Mouse (Mus musculus) kidney, postnatal 25 days (tissue): ENCODE measurements around the gene Akip1.

ENCODE experiments used
- DNase-seq, 2 experiments: peaks; one replicate each; pipeline ENCODE4 v3.0.0; 2021; ENCODE audit warnings: mixed read lengths in 2 of 2

Akip1 gene

GRCm38 (mm10) chr7:109708961-109709382, 5.5 kb downstream of the Akip1 start:
- peak; percentile 54 to 74 for DNase-seq

- DNase-seq, result no peak
Observed at GRCm38 (mm10) chr7:109710069-109710468, 6.6 kb downstream of the Akip1 start.

- no peak for DNase-seq
Observed at GRCm38 (mm10) chr7:109712198-109712597, 8.7 kb downstream of the Akip1 start.

GRCm38 (mm10) chr7:109713434-109713982, 10.0 kb downstream of the Akip1 start:
- no peak for DNase-seq

DNA sequence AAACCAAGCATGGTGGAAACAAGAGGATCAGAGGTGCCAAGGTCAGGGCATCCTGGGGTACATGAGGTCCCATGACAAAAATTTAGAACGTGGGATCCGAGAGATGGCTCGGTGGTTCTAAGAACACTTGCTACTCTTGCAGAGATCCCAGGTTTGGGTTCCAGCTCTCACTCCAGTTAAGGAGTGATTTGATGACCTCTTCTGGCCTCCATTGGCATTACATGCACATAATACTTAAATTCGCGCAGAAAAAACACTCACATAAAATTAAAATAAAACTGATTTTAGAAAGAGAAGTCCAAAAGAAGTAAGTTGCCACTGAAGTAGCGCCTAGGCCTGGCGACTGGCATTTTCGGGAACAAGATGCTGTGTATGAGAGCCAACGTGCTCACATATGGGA, 15.8 kb downstream of the Akip1 start:
- DNase-seq, result peak in 1 of 2 experiments; percentile 70

DNA sequence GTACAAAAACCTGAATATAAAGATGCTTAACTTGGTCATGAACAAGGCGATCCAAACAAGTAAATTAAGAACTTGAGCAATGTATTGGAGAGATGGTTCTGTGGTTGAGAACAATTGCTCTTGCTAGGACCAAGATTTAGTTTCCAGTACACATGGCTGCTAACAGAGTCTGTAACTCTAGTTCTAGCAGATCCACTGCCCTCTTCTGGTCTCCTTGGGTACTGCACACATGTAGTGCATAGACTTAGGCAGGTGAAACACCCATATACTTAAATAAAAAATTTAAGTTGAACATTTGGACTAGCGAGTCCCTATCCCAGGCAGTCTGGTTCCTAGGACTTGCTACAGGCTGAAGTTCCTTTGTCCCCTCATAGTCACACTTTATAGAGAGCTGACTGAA, 19.1 kb downstream of the Akip1 start:
- DNase-seq, result peak in 1 of 2 experiments; percentile 30

- no peak for DNase-seq
Observed at GRCm38 (mm10) chr7:109723114-109723513, 19.6 kb downstream of the Akip1 start.

GRCm38 (mm10) chr7:109723697-109724096, 20.2 kb downstream of the Akip1 start, which contains the start of gene BC051019:
BC051019 (minus strand) TSS chr7:109723850.
- DNase-seq, result no peak

DNA sequence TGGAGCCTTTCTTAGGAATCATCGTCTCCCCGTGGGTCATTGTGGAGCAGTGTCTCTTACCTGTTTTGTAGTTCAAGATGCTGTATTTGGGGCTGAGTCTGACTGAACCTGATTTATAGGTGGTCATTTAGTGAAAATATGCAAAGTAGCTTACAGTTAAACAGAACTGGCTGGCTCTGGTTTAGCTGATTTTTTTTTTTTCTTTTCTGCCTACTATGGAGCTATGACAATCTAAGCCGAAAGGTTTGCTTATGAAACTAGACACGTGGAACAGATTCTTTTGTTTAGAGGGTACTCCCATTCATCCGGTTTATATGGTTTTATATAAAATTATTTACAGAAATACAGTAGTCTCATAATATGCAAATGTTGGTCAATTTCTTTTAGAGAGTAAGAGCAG, 28.1 kb downstream of the Akip1 start, which contains the start of gene Ascl3:
Ascl3 (minus strand) TSS at position 101 of the 400 bp plus-strand sequence.
- DNase-seq, result no peak

GRCm38 (mm10) chr7:109734806-109735205, 31.3 kb downstream of the Akip1 start:
- DNase-seq, result peak; percentile 49 to 57

DNA sequence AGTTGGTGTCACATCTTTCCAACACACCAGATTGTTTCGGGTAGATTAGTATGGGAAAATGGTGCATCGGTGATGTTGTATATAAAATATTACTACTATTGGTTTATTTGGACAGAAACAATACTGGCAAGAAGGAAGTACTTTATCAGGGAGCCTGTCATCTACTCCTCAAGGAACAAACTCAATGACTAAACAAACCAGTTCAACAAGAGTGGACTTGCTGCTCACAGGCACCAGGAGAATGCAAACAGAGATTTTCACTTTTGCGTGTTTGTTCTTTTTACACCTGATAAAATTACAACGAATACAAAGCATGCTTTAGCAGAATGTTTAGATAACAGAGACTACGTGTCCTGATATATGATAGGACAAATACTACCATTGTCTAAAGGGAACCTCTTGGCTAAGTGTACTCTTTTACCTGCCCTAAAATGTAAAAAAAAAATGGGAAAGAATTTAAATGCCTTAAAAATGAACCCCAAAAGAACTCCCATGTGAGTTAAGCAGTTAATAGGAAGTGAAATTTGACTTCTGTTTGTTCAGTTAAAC, 36.4 kb downstream of the Akip1 start:
- no peak for DNase-seq

DNA sequence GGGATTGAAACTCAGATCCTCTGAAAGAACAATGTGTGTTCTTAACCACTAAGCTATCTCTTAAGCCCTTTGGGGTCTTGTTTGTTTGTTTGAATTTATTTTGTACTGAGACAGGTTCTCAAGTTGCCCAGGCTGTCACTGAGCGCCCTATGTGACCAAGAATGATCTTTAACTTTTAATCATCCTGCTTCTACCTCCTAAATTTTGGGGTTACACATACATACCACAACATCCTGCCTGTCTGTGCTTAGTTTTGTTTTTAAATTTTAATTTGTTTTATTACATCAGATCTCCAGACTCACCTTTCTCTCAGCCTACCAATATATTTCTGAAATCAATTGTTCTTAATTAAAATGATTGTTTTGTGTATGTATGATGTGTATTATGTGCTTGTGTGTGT, 37.6 kb downstream of the Akip1 start:
- DNase-seq, result no peak

GRCm38 (mm10) chr7:109741703-109742102, 38.2 kb downstream of the Akip1 start:
- no peak for DNase-seq

DNA sequence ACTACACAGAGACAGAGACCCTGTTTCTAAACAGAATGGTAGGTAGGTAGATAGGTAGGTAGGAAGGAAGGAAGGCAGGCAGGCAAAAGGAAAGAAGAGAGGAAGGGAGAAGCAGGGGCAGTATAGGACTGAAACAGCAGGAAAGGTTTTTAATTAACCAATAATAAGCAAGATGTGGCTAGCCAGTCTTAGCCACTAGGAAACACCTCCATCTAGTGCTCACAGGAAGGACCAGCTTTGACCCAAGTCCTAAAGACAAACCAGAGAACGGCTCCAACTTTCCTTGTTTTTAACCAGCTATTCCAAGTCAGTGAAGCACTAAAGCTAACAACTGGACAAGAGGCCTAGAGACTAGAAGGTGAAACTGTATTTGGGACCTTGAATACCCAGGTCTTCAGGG, 44.3 kb downstream of the Akip1 start:
- DNase-seq, result no peak

GRCm38 (mm10) chr7:109751427-109752007, 48.0 kb downstream of the Akip1 start:
- DNase-seq, result peak; percentile 32 to 39

DNA sequence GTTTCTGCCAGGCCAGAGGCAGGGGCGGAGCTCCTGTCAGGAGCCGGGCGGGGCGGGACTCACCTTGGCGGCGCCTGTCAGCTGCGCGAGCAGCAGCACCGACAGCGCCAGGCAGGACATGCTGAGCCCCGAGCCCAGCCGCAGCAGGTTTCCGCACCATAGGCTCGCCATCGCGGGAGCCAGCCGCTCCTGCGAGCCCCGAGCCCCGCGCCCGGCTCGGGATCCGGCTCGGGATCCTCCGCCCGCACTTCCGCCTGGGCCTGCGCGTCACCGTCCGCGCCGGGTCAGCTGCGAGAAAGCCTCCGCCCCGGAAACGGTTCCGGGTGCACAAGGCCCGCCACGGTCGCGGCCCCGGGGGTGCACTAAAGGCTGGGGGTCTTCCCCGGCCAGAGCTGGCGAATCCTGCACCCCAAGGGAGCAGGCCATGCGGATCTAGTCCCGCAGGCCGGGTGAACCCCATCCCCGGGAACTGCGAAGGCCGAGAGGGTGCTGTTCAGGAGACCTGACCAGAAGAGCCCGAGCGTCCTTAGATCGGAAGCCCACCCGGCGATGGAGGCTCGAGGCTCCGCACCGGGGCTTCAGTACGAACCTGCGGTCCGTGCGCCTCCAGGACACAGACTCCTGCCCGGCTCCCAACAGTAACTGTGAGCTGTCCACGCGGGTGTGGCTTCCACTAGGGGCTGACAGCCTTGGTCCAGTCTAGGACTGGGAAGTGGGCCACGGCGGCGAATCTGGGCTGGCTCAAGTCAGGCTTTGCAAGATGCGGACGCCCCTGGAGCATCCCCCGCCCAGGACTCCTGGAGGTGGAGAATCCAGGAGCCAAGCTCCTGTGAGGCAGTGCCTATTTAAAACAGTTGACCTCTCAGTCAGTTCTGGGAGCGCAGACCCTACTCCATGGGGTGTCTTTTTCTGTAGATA, 48.8 kb downstream of the Akip1 start, which contains the start of gene Tmem9b:
Tmem9b (minus strand) TSS at position 868 of the 918 bp plus-strand sequence.
- DNase-seq, result peak; percentile 83 to 92

GRCm38 (mm10) chr7:109754034-109754433, 50.5 kb downstream of the Akip1 start:
- no peak for DNase-seq

DNA sequence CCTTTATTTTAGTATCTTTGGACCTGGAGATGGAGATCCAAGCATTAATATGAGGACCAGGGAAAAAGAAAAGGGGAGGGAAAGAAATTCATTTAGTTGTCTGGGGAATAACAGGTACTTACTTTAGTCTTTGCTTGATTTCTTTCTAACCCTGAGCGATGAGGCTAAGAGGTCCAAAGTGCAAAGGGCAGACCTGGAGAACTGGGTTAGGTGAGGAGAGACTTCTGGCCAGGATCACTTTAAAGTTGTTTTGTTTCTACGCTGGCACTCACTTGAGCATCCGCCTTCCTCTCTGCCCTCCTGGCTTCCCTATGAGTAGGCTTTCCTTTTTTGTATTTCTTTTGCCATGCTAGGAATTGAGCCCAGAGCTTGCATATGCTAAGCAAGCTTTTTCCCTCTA, 52.8 kb downstream of the Akip1 start:
- peak; percentile 65 to 67 for DNase-seq
